Mouse (Mus musculus) frontal cortex, postnatal 10 days (tissue): ENCODE results near the gene Cts7.

Source experiments
- DNase-seq, 2 experiments: peaks; one replicate each; pipeline ENCODE4 v3.0.0; 2022; ENCODE audit warnings: low spot score in 2 of 2, mixed read lengths in 1 of 2

Gene Cts7

GRCm38 (mm10) chr13:61358097-61358496, at the start of gene Cts7:
Cts7 (minus strand) TSS chr13:61358197.
- no peak for DNase-seq
